Mouse (Mus musculus) embryonic fibroblast, embryonic 13.5 days (primary cell): ENCODE results near the gene Ankrd39.

Experiments used
- CTCF ChIP-seq: IDR thresholded peaks from 2 replicates; pipeline ENCODE4 v1.5.1; 2011; ENCODE audit warnings: mild to moderate bottlenecking, control low read depth, low read length, moderate library complexity, borderline replicate concordance; ENCODE audit not compliant: insufficient read depth
- POLR2A ChIP-seq: IDR thresholded peaks from 2 replicates; pipeline ENCODE4 v1.6.1; 2011; ENCODE audit warnings: low read depth, mild to moderate bottlenecking, control low read depth, low read length, moderate library complexity

DNA sequence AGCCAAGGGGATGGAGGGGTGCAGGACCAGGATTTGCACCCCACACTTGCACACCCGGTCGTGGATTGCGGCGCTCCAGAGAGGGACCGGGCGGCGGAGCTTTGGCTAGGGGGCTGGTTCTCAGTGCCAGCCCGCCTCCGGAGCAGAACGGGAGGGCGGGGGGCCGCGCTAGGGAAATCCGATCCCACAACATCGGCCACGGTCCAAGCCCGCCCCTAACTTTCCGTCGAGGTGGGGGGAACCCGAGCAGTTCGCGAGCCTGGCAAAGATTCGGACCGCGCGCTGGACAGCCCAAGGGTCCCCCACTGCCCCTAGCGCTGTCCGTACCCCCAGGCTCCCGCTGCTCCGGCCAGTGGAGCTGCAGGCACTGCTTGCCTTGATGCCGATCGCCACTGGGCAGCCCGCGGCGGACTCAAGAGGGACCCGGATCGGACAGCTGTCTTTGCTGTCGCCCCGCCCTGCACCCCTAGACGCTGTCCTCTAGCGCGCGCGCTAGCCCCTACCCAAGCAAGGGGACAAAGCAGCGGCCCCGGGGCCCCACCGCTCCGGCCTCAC is 10.3 kb upstream of the Ankrd39 start:
- TF ChIP-seq CTCF, result no peak
- TF ChIP-seq POLR2A, result peak; percentile 69
